Mouse (Mus musculus): ENCODE measurements around the gene Fgfr2. TPM values are rescaled to one million over a fixed set of nuclear protein-coding genes. Genes with fewer than 3 reads are reported as not detected.

Fgfr2 gene
- polyA plus RNA-seq, 1 experiment from 2014 or later, result 86.9 TPM

GRCm38 (mm10) chr7:132866316-132866715, 256.8 kb downstream of the Fgfr2 start:
- H3K9ac ChIP-seq (ENCODE audit: low read length), result no peak overlapping the region
- DNase-seq (ENCODE audit: low spot score), result no peak
- no peak overlapping the region for H3K4me2 ChIP-seq (ENCODE audit: low read depth)
- H3K4me3 ChIP-seq (ENCODE audit: low read depth, low read length), result no peak overlapping the region
- no peak overlapping the region for H3K27ac ChIP-seq (ENCODE audit: low read depth, low read length)
- no peaks in the 10 kb centered on the region for H3K9me3 ChIP-seq (ENCODE audit: control insufficient read depth, low read length)
- no peaks in the 10 kb centered on the region for H3K27me3 ChIP-seq (ENCODE audit: control insufficient read depth, insufficient read depth, low read length)
- H3K4me1 ChIP-seq (ENCODE audit: control insufficient read depth, insufficient read depth, low read length), result no peaks in the 10 kb centered on the region
- no peak for ATAC-seq (ENCODE audit: insufficient read depth, low FRiP score, low TSS enrichment)
- 96% methylated on average over 9 of the region's 9 CpGs for WGBS
- H3K36me3 ChIP-seq (ENCODE audit: control insufficient read depth, insufficient read depth, low read length), result peaks cover 6% of the 10 kb centered on the region; the same call in 1 of the 2 replicates

DNA sequence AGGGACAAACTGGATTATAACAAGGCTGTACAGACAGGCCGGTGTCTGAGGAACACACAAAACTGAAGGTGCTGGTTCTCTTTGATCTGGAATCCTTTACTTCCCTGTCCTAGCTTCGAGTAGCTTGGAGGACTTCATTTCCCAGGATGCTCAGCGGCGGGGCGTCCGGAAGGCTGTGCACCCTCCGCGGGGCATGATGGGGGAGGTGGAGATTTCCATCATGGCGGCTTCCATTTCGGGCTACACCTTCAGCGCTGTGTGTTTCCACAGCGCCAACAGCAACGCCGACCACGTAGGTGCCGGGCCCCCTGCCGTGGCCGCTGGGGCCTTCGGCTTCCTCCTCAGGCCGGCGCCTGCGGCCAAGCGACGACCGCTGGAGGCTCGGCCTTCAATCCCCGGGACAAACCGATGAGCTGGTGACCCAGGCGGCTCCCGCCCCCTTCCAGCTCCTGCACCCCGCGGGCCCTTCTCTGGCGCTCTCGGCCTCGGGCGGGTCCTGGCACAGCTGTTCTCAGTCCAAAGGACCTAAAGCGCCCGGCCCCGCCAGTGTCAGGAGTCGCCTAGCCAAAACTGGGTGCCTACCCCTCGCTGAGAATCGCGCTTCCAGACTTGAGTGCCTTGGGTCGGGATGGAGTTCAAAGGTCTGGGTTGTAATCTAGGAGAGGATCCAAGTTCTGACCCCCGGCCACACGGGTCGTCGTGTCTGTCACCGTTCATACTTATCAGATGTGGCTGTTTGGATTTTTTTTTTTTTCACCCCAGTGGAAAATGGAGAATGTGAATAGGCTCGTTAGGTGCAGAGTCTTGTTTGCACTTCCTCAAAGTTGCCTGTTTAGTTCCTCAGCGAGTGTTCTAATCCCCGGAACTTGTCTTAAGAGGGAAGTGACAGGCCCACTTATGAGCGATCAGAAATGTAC, 263.9 kb downstream of the Fgfr2 start, which contains the start of gene Abraxas2:
Abraxas2 (plus strand) TSS at position 184 of the 917 bp plus-strand sequence.
- H3K4me2 ChIP-seq (ENCODE audit: low read depth), result peak within 1 kb of the TSS; percentile 75
- peak within 1 kb of the TSS; percentile 82 for H3K4me3 ChIP-seq (ENCODE audit: low read depth, low read length)
- peak within 1 kb of the TSS; percentile 58 for H3K27ac ChIP-seq (ENCODE audit: low read depth, low read length)
- no peaks in the 10 kb centered on the region for H3K36me3 ChIP-seq (ENCODE audit: control insufficient read depth, insufficient read depth, low read length)
- H3K9me3 ChIP-seq (ENCODE audit: control insufficient read depth, low read length), result no peaks in the 10 kb centered on the region
- WGBS, result 1% methylated on average over 53 of the region's 53 CpGs
- DNase-seq (ENCODE audit: low spot score) (peak; percentile 89), ATAC-seq (ENCODE audit: insufficient read depth, low FRiP score, low TSS enrichment) (peak; percentile 88)
- no peaks in the 10 kb centered on the region for H3K27me3 ChIP-seq (ENCODE audit: control insufficient read depth, insufficient read depth, low read length)
- peaks cover 7% of the 10 kb centered on the region for H3K4me1 ChIP-seq (ENCODE audit: control insufficient read depth, insufficient read depth, low read length)
- H3K9ac ChIP-seq (ENCODE audit: low read length), result peak within 1 kb of the TSS; percentile 76

DNA sequence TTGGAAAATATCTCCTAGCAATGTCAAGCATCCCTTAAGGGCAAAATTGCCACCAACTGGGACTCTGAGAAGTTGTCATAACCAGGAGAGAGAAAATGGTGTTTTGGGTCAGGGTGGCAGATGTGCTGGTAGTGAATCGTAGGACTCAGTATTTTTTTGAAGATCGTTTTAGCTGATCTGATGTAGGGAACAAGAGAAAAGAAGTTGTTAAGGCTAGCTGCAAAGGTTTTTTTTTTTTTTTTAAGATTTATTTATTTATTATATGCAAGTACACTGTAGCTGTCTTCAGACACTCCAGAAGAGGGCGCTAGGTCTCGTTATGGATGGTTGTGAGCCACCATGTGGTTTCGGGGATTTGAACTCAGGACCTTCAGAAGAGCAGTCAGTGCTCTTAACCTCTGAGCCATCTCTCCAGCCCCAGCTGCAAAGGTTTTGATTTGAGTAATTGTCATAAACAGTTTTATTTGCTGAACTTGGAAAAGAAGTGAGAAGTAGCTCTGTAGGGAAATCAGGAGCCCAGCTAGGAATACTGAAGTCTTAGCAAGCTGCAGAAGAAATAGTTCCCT, 265.0 kb downstream of the Fgfr2 start:
- Histone ChIP-seq H3K27ac (ENCODE audit: low read depth, low read length) (no peak overlapping the region), H3K4me3 (ENCODE audit: low read depth, low read length) (no peak overlapping the region), H3K9me3 (ENCODE audit: control insufficient read depth, low read length) (no peaks in the 10 kb centered on the region), H3K36me3 (ENCODE audit: control insufficient read depth, insufficient read depth, low read length) (no peaks in the 10 kb centered on the region), H3K27me3 (ENCODE audit: control insufficient read depth, insufficient read depth, low read length) (no peaks in the 10 kb centered on the region), H3K9ac (ENCODE audit: low read length) (no peak overlapping the region), H3K4me1 (ENCODE audit: control insufficient read depth, insufficient read depth, low read length) (peaks cover 7% of the 10 kb centered on the region), H3K4me2 (ENCODE audit: low read depth) (no peak overlapping the region)
- 73% methylated on average over 5 of the region's 5 CpGs for WGBS
- ATAC-seq (ENCODE audit: insufficient read depth, low FRiP score, low TSS enrichment) (no peak), DNase-seq (ENCODE audit: low spot score) (no peak)

DNA sequence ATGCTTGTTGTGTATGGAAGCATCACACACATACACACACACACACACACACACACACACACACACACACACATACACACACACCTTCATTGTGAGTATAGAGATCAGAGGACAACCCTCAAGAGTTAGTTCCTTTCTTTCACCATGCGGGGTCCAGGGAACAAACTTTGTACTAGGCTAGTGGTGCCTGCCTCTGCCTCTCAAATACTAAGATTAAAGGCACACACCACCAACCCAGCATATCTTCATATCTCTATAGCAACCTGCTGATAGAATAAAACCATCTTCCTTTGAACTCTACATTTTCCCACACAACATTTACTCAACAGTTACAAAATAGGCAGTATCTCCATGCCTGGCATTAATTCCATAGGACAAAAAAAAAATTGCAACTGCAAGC, 267.1 kb downstream of the Fgfr2 start:
- Histone ChIP-seq H3K9me3 (ENCODE audit: control insufficient read depth, low read length) (no peaks in the 10 kb centered on the region), H3K4me3 (ENCODE audit: low read depth, low read length) (no peak overlapping the region), H3K9ac (ENCODE audit: low read length) (no peak overlapping the region), H3K27me3 (ENCODE audit: control insufficient read depth, insufficient read depth, low read length) (no peaks in the 10 kb centered on the region), H3K4me2 (ENCODE audit: low read depth) (no peak overlapping the region), H3K4me1 (ENCODE audit: control insufficient read depth, insufficient read depth, low read length) (peaks cover 9% of the 10 kb centered on the region), H3K27ac (ENCODE audit: low read depth, low read length) (no peak overlapping the region), H3K36me3 (ENCODE audit: control insufficient read depth, insufficient read depth, low read length) (no peaks in the 10 kb centered on the region)
- WGBS, result 77% methylated on average over 1 of the region's 1 CpGs
- ATAC-seq (ENCODE audit: insufficient read depth, low FRiP score, low TSS enrichment) (no peak), DNase-seq (ENCODE audit: low spot score) (no peak)

GRCm38 (mm10) chr7:132853946-132854345, 269.2 kb downstream of the Fgfr2 start:
- no peaks in the 10 kb centered on the region for H3K9me3 ChIP-seq (ENCODE audit: control insufficient read depth, low read length)
- no peak overlapping the region for H3K27ac ChIP-seq (ENCODE audit: low read depth, low read length)
- peaks cover 2% of the 10 kb centered on the region; the same call in 1 of the 2 replicates for H3K4me1 ChIP-seq (ENCODE audit: control insufficient read depth, insufficient read depth, low read length)
- no peak for DNase-seq (ENCODE audit: low spot score)
- peaks cover under 1% of the 10 kb centered on the region; the same call in 1 of the 2 replicates for H3K36me3 ChIP-seq (ENCODE audit: control insufficient read depth, insufficient read depth, low read length)
- H3K4me2 ChIP-seq (ENCODE audit: low read depth), result no peak overlapping the region
- H3K4me3 ChIP-seq (ENCODE audit: low read depth, low read length), result no peak overlapping the region
- H3K27me3 ChIP-seq (ENCODE audit: control insufficient read depth, insufficient read depth, low read length), result no peaks in the 10 kb centered on the region
- H3K9ac ChIP-seq (ENCODE audit: low read length), result no peak overlapping the region
- WGBS, result 67% methylated on average over 4 of the region's 4 CpGs
- ATAC-seq (ENCODE audit: insufficient read depth, low FRiP score, low TSS enrichment), result no peak

DNA sequence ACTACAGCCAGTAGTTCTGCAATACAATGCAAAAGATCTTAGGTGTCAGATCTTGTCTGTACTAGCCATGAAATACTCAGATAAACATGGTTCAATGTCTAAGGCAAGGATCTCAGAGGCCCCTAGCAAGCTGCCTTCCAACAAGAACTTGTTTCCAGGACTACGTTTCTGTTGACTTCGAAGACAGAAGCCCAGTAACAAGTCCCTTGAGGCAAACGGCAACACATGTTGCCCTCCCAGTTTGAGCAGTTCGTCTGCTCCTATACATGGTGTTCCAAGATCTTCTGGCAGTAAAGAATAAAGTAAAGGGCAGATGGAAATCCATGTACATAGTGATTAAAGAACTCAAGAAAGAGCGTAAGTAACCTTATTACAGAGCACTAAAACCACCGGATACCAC, 269.8 kb downstream of the Fgfr2 start:
- DNase-seq (ENCODE audit: low spot score) (no peak), ATAC-seq (ENCODE audit: insufficient read depth, low FRiP score, low TSS enrichment) (no peak)
- peaks cover 2% of the 10 kb centered on the region; the same call in 1 of the 2 replicates for H3K4me1 ChIP-seq (ENCODE audit: control insufficient read depth, insufficient read depth, low read length)
- no peak overlapping the region for H3K4me2 ChIP-seq (ENCODE audit: low read depth)
- H3K9me3 ChIP-seq (ENCODE audit: control insufficient read depth, low read length), result no peaks in the 10 kb centered on the region
- no peak overlapping the region for H3K9ac ChIP-seq (ENCODE audit: low read length)
- no peaks in the 10 kb centered on the region for H3K27me3 ChIP-seq (ENCODE audit: control insufficient read depth, insufficient read depth, low read length)
- H3K27ac ChIP-seq (ENCODE audit: low read depth, low read length), result no peak overlapping the region
- H3K36me3 ChIP-seq (ENCODE audit: control insufficient read depth, insufficient read depth, low read length), result peaks cover 2% of the 10 kb centered on the region; the same call in 1 of the 2 replicates
- WGBS, result 83% methylated on average over 6 of the region's 6 CpGs
- no peak overlapping the region for H3K4me3 ChIP-seq (ENCODE audit: low read depth, low read length)

DNA sequence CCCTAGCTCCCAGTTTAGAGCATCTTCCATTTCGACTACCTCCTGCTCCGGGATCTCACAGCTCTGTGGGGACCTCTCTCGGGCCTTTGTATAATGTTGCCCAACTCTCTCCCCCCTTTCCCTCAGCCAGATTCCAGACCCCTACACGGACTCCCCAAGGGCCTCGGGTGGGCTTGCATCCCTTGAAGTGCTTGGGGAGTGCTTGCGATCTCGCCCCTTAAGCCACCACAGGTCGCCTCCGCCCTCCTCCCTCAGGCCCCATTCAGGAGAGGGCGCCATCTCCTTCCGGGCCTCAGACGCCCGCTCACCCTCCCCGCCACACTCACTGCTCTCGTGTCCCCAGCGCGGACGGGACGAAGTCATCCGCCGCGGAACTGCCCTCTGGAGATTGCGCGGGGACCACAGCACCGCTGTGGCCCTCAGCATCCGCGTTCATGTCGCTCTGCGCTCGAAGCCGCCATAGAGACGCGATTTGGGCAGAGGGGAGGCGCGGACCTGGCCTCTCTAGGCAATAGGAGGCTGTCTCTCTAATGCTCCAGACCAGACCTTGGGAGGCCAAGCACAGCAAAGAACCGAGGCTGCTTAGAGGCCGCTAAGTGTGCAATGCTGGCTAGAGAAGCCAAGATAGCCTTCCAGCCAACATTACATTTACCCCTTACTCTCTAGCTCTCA, 270.8 kb downstream of the Fgfr2 start, which contains the start of gene Eef1akmt2:
Eef1akmt2 (minus strand) TSS at position 501 of the 672 bp plus-strand sequence.
- peak within 1 kb of the TSS; percentile 96 for H3K9ac ChIP-seq (ENCODE audit: low read length)
- H3K27me3 ChIP-seq (ENCODE audit: control insufficient read depth, insufficient read depth, low read length), result no peaks in the 10 kb centered on the region
- peak within 1 kb of the TSS; percentile 95 for H3K27ac ChIP-seq (ENCODE audit: low read depth, low read length)
- H3K4me3 ChIP-seq (ENCODE audit: low read depth, low read length), result peak within 1 kb of the TSS; percentile 65
- H3K36me3 ChIP-seq (ENCODE audit: control insufficient read depth, insufficient read depth, low read length), result peaks cover 2% of the 10 kb centered on the region; the same call in 1 of the 2 replicates
- peaks cover 2% of the 10 kb centered on the region; the same call in 1 of the 2 replicates for H3K4me1 ChIP-seq (ENCODE audit: control insufficient read depth, insufficient read depth, low read length)
- H3K4me2 ChIP-seq (ENCODE audit: low read depth), result peak within 1 kb of the TSS; percentile 61
- DNase-seq (ENCODE audit: low spot score) (peak; percentile 91), ATAC-seq (ENCODE audit: insufficient read depth, low FRiP score, low TSS enrichment) (peak; percentile 95)
- under 1% methylated on average over 37 of the region's 37 CpGs for WGBS
- no peaks in the 10 kb centered on the region for H3K9me3 ChIP-seq (ENCODE audit: control insufficient read depth, low read length)

- Histone ChIP-seq H3K27ac (ENCODE audit: low read depth, low read length) (no peak overlapping the region), H3K9me3 (ENCODE audit: control insufficient read depth, low read length) (no peaks in the 10 kb centered on the region), H3K4me2 (ENCODE audit: low read depth) (no peak overlapping the region), H3K36me3 (ENCODE audit: control insufficient read depth, insufficient read depth, low read length) (no peaks in the 10 kb centered on the region), H3K4me1 (ENCODE audit: control insufficient read depth, insufficient read depth, low read length) (no peaks in the 10 kb centered on the region), H3K4me3 (ENCODE audit: low read depth, low read length) (no peak overlapping the region), H3K9ac (ENCODE audit: low read length) (no peak overlapping the region), H3K27me3 (ENCODE audit: control insufficient read depth, insufficient read depth, low read length) (no peaks in the 10 kb centered on the region)
- 94% methylated on average over 3 of the region's 3 CpGs for WGBS
- ATAC-seq (ENCODE audit: insufficient read depth, low FRiP score, low TSS enrichment) (no peak), DNase-seq (ENCODE audit: low spot score) (no peak)
Observed at GRCm38 (mm10) chr7:132843152-132843551, 280.0 kb downstream of the Fgfr2 start.
